Mouse (Mus musculus) liver, postnatal 0 days (tissue): ENCODE results near the gene Pcbd2. TPM values are rescaled to one million over a fixed set of nuclear protein-coding genes. Genes with fewer than 3 reads are reported as not detected.

Source experiments
- ATAC-seq: fragments of 200-750 bp; cut with Nextera tagmentation; 2 replicates; pipeline ENCODE4 v1.8.0; 2017; ENCODE audit warnings: mild to moderate bottlenecking, moderate library complexity
- DNase-seq: peaks from one replicate; pipeline ENCODE4 v3.0.0-alpha.2; 2016
- H3K27ac ChIP-seq: fragments of 300-500 bp; sonication (generic); 2 replicates; pipeline ENCODE4 v1.5.1; 2014; ENCODE audit warnings: antibody characterized with exemption, moderate library complexity, mild to moderate bottlenecking, low read depth
- H3K27me3 ChIP-seq: fragments of 300-500 bp; sonication (generic); 2 replicates; pipeline ENCODE4 v1.6.1; 2014; ENCODE audit warnings: low read length, control low read depth, mixed read lengths; ENCODE audit not compliant: insufficient read depth
- H3K36me3 ChIP-seq: fragments of 300-500 bp; sonication (generic); replicated peaks from 2 replicates; pipeline ENCODE4 v1.6.1; 2014; ENCODE audit warnings: mild to moderate bottlenecking, control low read depth, low read length, moderate library complexity, mixed read lengths; ENCODE audit not compliant: insufficient read depth
- H3K4me1 ChIP-seq: fragments of 300-500 bp; sonication (generic); 2 replicates; pipeline ENCODE4 v1.6.1; 2014; ENCODE audit warnings: antibody characterized with exemption, mild to moderate bottlenecking, control low read depth; ENCODE audit not compliant: insufficient read depth
- H3K4me2 ChIP-seq: fragments of 300-500 bp; sonication (generic); 2 replicates; pipeline ENCODE4 v1.6.1; 2014; ENCODE audit warnings: low read depth, mild to moderate bottlenecking, low read length, moderate library complexity, mixed read lengths
- H3K4me3 ChIP-seq: fragments of 300-500 bp; sonication (generic); 2 replicates; pipeline ENCODE4 v1.5.1; 2014; ENCODE audit warnings: low read depth, low read length
- H3K9ac ChIP-seq: fragments of 300-500 bp; sonication (generic); replicated peaks from 2 replicates; pipeline ENCODE4 v1.6.1; 2014; ENCODE audit warnings: mild to moderate bottlenecking, moderate library complexity
- H3K9me3 ChIP-seq: fragments of 300-500 bp; sonication (generic); 2 replicates; pipeline ENCODE4 v1.6.1; 2016; ENCODE audit warnings: mild to moderate bottlenecking, control low read depth, low read length, mixed read lengths
- CTCF ChIP-seq: sonication (generic); IDR thresholded peaks from 2 replicates; pipeline ENCODE4 v1.5.1; 2016; ENCODE audit warnings: antibody characterized with exemption, low read depth
- EP300 ChIP-seq: IDR thresholded peaks from 2 replicates; pipeline ENCODE4 v1.6.1; 2016; ENCODE audit warnings: antibody characterized with exemption, low read depth, mild to moderate bottlenecking
- WGBS: fragments of 180-500 bp; shearing (Covaris S2); extraction: QIAGEN DNeasy Blood & Tissue Kit; methylation state at CpG from one replicate; pipeline ENCODE4 v1.1.7; 2014; ENCODE audit not compliant: insufficient replicate concordance; 5-methylcytosine and 5-hydroxymethylcytosine counted together
- polyA plus RNA-seq: library from polyadenylated mRNA; unstranded; fragments of >200 nt; fragmentation: Nextera tagmentation; extraction: Ambion mirVana; gene quantifications from 2 replicates; pipeline ENCODE4 v1.2.1, GENCODE M21; 2015

Pcbd2 gene
- polyA plus RNA-seq, 1 experiment from 2014 or later: 49.2 TPM

DNA sequence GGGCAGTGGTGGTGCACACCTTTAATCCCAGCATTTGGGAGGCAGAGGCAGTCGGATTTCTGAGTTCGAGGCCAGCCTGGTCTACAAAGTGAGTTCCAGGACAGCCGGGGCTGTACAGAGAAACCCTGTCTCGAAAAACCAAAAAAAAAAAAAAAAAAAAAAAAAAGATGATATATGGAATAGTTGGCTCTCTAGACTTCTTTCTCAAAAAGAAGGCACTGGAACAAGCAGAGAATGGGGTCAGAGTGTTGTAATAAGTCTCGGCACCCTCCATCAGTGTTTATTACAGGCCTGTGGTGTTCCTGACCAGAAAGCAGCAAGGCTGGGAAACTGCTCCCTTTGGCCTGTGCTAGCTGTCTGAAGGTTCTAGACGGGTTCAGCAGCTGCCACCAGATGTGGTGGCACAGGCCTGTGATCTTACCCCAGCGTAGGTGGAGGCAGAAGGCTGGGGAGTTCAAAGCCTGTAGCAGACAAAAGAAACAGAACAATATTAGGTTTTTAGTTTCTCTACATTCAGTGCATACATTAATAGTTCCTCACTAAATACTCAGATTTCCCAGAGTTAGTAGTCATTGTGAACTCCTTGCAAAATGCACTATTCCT is 11.2 kb upstream of the Pcbd2 start:
- no peak overlapping the region for H3K4me3 ChIP-seq
- no peaks in the 10 kb centered on the region for H3K9me3 ChIP-seq
- no peak for ATAC-seq
- peaks cover 10% of the 10 kb centered on the region; the same call in 1 of the 2 replicates for H3K4me1 ChIP-seq
- 74% methylated on average over 7 of the region's 7 CpGs for WGBS
- no peak for DNase-seq
- peaks cover 9% of the 10 kb centered on the region for H3K36me3 ChIP-seq
- no peak overlapping the region for H3K27ac ChIP-seq
- H3K27me3 ChIP-seq: no peaks in the 10 kb centered on the region
- no peak for TF ChIP-seq EP300
- TF ChIP-seq CTCF: no peak
- no peak overlapping the region; the same call in 1 of the 2 replicates for H3K9ac ChIP-seq
- H3K4me2 ChIP-seq: no peak overlapping the region

DNA sequence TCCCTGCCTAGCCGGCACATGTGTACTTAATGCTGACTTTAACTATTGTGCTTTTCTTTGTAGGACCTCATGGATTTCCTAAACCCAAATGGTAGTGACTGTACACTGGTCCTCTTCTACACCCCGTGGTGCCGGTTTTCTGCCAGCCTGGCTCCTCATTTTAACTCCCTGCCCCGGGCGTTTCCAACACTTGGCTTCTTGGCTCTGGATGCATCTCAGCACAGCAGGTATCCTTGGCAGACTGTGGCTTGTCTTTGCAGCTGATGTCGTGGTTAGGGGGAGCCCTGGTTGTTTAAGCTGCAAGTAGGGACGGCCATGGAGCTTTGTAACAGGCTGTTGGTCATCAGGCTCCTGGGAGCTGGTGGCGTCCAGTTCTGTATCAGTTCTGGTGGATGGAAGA is 5.7 kb upstream of the Pcbd2 start:
- DNase-seq (no peak), ATAC-seq (no peak)
- H3K27ac ChIP-seq: no peak overlapping the region
- H3K4me2 ChIP-seq: no peak overlapping the region
- peaks cover 31% of the 10 kb centered on the region for H3K36me3 ChIP-seq
- H3K27me3 ChIP-seq: no peaks in the 10 kb centered on the region
- no peak overlapping the region for H3K9ac ChIP-seq
- no peaks in the 10 kb centered on the region for H3K4me1 ChIP-seq
- H3K9me3 ChIP-seq: no peaks in the 10 kb centered on the region
- 76% methylated on average over 8 of the region's 8 CpGs for WGBS
- no peak overlapping the region for H3K4me3 ChIP-seq
- no peak for TF ChIP-seq CTCF
- TF ChIP-seq EP300: no peak

DNA sequence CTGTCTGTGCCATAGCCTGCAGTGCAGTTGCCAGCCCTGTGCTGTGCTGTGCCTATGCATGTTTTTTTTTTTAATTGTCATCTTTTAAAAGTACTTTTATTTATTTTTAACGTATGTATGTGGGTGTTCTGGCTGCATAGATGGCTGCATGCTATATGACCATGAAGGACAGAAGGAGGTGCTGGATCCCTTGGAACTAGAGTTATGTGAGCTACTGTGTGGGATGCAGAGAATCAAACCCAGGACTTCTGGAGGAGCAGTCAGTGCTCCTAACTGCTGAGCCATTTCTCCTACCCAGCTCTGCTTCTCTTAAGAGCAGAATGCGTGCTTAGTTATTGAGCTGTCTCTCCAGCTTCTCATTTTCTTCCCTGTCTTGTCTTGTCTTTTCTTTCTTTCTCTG is 5.2 kb upstream of the Pcbd2 start:
- H3K9ac ChIP-seq: no peak overlapping the region
- no peaks in the 10 kb centered on the region for H3K9me3 ChIP-seq
- TF ChIP-seq CTCF (no peak), EP300 (no peak)
- no peak for ATAC-seq
- H3K27ac ChIP-seq: no peak overlapping the region
- no peak for DNase-seq
- H3K36me3 ChIP-seq: peaks cover 31% of the 10 kb centered on the region
- H3K27me3 ChIP-seq: no peaks in the 10 kb centered on the region
- H3K4me2 ChIP-seq: no peak overlapping the region
- WGBS: 88% methylated on average over 2 of the region's 2 CpGs
- no peaks in the 10 kb centered on the region for H3K4me1 ChIP-seq
- no peak overlapping the region for H3K4me3 ChIP-seq

DNA sequence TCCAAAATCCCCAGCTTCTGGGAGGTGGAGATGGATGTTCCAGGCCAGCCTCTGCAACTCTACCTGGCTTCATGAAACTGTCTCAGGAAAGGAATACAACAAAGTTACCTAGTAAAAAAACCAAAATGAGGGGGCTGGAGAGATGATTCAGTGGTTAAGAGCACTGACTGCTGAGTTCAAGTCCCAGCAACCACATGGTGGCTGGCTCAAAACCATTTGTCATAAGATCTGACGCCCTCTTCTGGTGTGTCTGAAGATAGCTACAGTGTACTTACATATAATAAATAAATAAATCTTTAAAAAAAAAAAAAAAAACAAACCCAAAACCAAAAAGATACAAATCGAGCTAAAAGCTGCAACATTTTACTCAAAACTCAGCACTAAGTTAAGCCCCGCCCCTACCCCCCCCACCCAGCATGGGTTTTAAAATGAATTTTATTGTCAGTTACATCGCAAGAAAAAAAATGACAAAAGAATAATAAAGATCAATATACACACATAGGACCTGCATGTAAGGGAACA is 509 bp upstream of the Pcbd2 start:
- H3K27me3 ChIP-seq: no peaks in the 10 kb centered on the region
- peak overlapping the region; percentile 77 for H3K4me2 ChIP-seq
- 3% methylated on average over 4 of the region's 4 CpGs for WGBS
- peak; percentile 22 for TF ChIP-seq CTCF
- no peak for TF ChIP-seq EP300
- peak overlapping the region; percentile 62 for H3K4me3 ChIP-seq
- peak overlapping the region; percentile 82 for H3K9ac ChIP-seq
- H3K36me3 ChIP-seq: peaks cover 17% of the 10 kb centered on the region
- DNase-seq (no peak), ATAC-seq (no peak; the same call in 1 of the 2 replicates)
- H3K27ac ChIP-seq: peak overlapping the region; percentile 95
- H3K9me3 ChIP-seq: no peaks in the 10 kb centered on the region
- H3K4me1 ChIP-seq: no peaks in the 10 kb centered on the region

DNA sequence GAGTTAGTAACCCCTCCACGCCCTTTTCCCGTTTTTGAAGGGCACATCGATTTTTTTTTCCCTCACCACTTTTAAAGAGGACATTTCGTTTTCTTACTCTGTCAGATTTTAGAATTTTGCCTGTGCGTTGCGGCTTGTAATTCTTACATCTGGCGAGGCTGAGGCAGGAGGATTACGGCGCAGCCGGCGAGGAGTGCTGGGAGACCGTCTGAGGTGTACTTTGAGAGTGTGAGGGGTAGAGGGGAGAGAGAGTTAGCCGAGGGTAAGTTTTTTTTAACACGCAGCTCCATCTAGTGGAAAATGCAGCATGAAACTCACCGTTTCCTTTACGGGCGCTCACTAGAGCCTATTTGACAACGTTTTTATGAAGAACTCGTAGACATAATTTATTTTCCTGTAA is 671 bp downstream of the Pcbd2 start:
- H3K27ac ChIP-seq: peak overlapping the region; percentile 95
- H3K36me3 ChIP-seq: peaks cover 15% of the 10 kb centered on the region; the same call in 1 of the 2 replicates
- WGBS: 1% methylated on average over 19 of the region's 19 CpGs
- DNase-seq: peak; percentile 69
- no peaks in the 10 kb centered on the region for H3K27me3 ChIP-seq
- ATAC-seq: peak; percentile 74
- TF ChIP-seq EP300 (no peak), CTCF (peak; percentile 76)
- no peaks in the 10 kb centered on the region for H3K9me3 ChIP-seq
- H3K4me2 ChIP-seq: peak overlapping the region; percentile 77
- H3K9ac ChIP-seq: peak overlapping the region; percentile 82
- no peaks in the 10 kb centered on the region for H3K4me1 ChIP-seq
- peak overlapping the region; percentile 62 for H3K4me3 ChIP-seq

DNA sequence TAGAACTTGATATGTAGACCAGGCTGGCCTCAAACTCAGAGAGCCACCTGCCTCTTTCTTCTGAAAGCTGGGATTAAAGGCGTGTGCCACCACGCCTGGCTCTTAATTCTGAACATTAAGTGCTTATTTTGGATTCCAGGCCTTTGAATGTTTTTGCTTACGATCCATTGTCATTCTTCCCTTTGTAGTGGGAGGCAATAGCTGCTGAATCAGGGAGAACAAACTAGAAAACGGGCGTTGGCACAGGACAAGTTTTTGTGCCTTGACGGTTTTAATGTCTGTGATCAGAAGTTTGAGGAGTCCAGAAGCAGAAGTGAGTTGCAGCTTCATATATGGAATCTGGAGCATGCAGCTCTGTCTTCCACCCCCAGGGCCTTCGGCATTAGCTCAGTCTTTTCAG is 3.5 kb downstream of the Pcbd2 start:
- H3K9ac ChIP-seq: no peak overlapping the region
- no peak for DNase-seq
- H3K9me3 ChIP-seq: no peaks in the 10 kb centered on the region
- H3K4me3 ChIP-seq: no peak overlapping the region
- WGBS: 89% methylated on average over 7 of the region's 7 CpGs
- TF ChIP-seq CTCF: no peak
- no peak for ATAC-seq
- no peak overlapping the region for H3K27ac ChIP-seq
- H3K4me1 ChIP-seq: no peaks in the 10 kb centered on the region
- H3K27me3 ChIP-seq: no peaks in the 10 kb centered on the region
- 0 out of 2 replicates have a peak, but pooled peaks cover 3% of the 10 kb centered on the region for H3K36me3 ChIP-seq
- no peak overlapping the region for H3K4me2 ChIP-seq
